Mouse (Mus musculus) spleen, adult 2 months (tissue): ENCODE data around the gene P2ry4.

Source experiments
- CTCF ChIP-seq: fragments of 200-500 bp; IDR thresholded peaks from 2 replicates; pipeline ENCODE4 v1.5.1; 2011; ENCODE audit warnings: mild to moderate bottlenecking, inconsistent platforms; ENCODE audit not compliant: insufficient read depth, insufficient read length, insufficient replicate concordance; ENCODE audit errors: extremely low read depth
- POLR2A ChIP-seq: fragments of 200-500 bp; IDR thresholded peaks from 2 replicates; pipeline ENCODE4 v1.6.1; 2011; ENCODE audit warnings: low read depth, low read length, inconsistent platforms

- no peak for TF ChIP-seq POLR2A
- no peak for TF ChIP-seq CTCF
Measured at GRCm38 (mm10) chrX:100599755-100600154, 5.1 kb upstream of the P2ry4 start.
